Mouse (Mus musculus) CH12.LX (cell line): ENCODE measurements around the gene Slc6a18. TPM values are rescaled to one million over a fixed set of nuclear protein-coding genes. Genes with fewer than 3 reads are reported as not detected.

Source experiments
- DNase-seq: peaks from one replicate; pipeline ENCODE4 v3.0.0-alpha.2; 2013; ENCODE audit errors: extremely low read depth
- H3K27ac ChIP-seq: 2 replicates; pipeline ENCODE4 v1.5.1; 2012; ENCODE audit warnings: low read depth, mild to moderate bottlenecking, control low read depth, moderate library complexity; ENCODE audit not compliant: insufficient read depth
- H3K27me3 ChIP-seq: replicated peaks from 2 replicates; pipeline ENCODE3; 2012; ENCODE audit warnings: inconsistent platforms
- H3K36me3 ChIP-seq, 2 experiments: replicated peaks in 1 of 2; 2 replicates each; pipeline versions ENCODE3 to v1.6.1; 2012; ENCODE audit warnings: inconsistent platforms in 1 of 2, low read length in 1 of 2, mild to moderate bottlenecking in 1 of 2, mixed read lengths in 1 of 2, moderate library complexity in 1 of 2; ENCODE audit not compliant: control insufficient read depth in 1 of 2, insufficient read depth in 1 of 2
- H3K4me1 ChIP-seq, 2 experiments: 2 replicates each; pipeline ENCODE4 v1.6.1; 2012; ENCODE audit warnings: inconsistent platforms in 1 of 2, moderate library complexity in 1 of 2; ENCODE audit not compliant: insufficient read depth in 2 of 2, control insufficient read depth in 1 of 2
- H3K4me2 ChIP-seq: 2 replicates; pipeline ENCODE4 v1.6.1; 2012; ENCODE audit warnings: low read depth, mild to moderate bottlenecking, control low read depth; ENCODE audit not compliant: poor library complexity, insufficient read depth, severe bottlenecking
- H3K4me3 ChIP-seq, 3 experiments: fragments of 150-350 bp in 1 of 3; sonication (generic) in 1 of 3; replicated peaks in 1 of 3; 2 replicates each; pipeline versions ENCODE3 to v1.5.1; 2011 to 2012; ENCODE audit warnings: low read depth in 2 of 3, low read length in 2 of 3, mild to moderate bottlenecking in 2 of 3, moderate library complexity in 2 of 3, control low read depth in 1 of 3, improper control_type of control experiment in 1 of 3, inconsistent platforms in 1 of 3, mixed read lengths in 1 of 3; ENCODE audit not compliant: poor library complexity in 1 of 3
- H3K79me2 ChIP-seq: replicated peaks from 2 replicates; pipeline ENCODE4 v1.6.1; 2012; ENCODE audit warnings: mild to moderate bottlenecking, moderate library complexity; ENCODE audit not compliant: control insufficient read depth, poor library complexity, insufficient read depth, severe bottlenecking; ENCODE audit errors: extremely low read depth
- H3K9ac ChIP-seq: 2 replicates; pipeline ENCODE4 v1.6.1; 2012; ENCODE audit warnings: low read depth, mild to moderate bottlenecking, control low read depth, moderate library complexity; ENCODE audit not compliant: insufficient read depth
- H3K9me3 ChIP-seq: replicated peaks from 2 replicates; pipeline ENCODE3; 2012; ENCODE audit warnings: low read length, inconsistent platforms, mixed read lengths
- CHD1 ChIP-seq: IDR thresholded peaks from 2 replicates; pipeline ENCODE4 v1.6.1; 2012; ENCODE audit warnings: low read depth, low read length, improper control_type of control experiment, inconsistent platforms
- CHD2 ChIP-seq: IDR thresholded peaks from 2 replicates; pipeline ENCODE4 v1.6.1; 2011; ENCODE audit warnings: low read length, improper control_type of control experiment
- CTCF ChIP-seq, 2 experiments: IDR thresholded peaks in 1 of 2; conservative IDR thresholded peaks in 1 of 2; 2 replicates each; pipeline ENCODE4 v1.5.1; 2011 to 2012; ENCODE audit warnings: low read depth in 2 of 2, low read length in 2 of 2, improper control_type of control experiment in 1 of 2, inconsistent platforms in 1 of 2, mild to moderate bottlenecking in 1 of 2, moderate library complexity in 1 of 2
- HCFC1 ChIP-seq: IDR thresholded peaks from 2 replicates; pipeline ENCODE4 v1.6.1; 2012; ENCODE audit warnings: low read depth, mild to moderate bottlenecking, inconsistent platforms, low read length, improper control_type of control experiment
- IRF4 ChIP-seq: IDR thresholded peaks from 2 replicates; pipeline ENCODE4 v1.6.1; 2014; ENCODE audit warnings: low read depth, mild to moderate bottlenecking, inconsistent platforms, low read length, improper control_type of control experiment
- JUN ChIP-seq: IDR thresholded peaks from 2 replicates; pipeline ENCODE4 v1.6.1; 2011; ENCODE audit warnings: low read depth, mild to moderate bottlenecking, low read length, improper control_type of control experiment, moderate library complexity; ENCODE audit not compliant: insufficient read depth
- MAFK ChIP-seq: IDR thresholded peaks from 2 replicates; pipeline ENCODE4 v1.6.1; 2011; ENCODE audit warnings: low read length, improper control_type of control experiment; ENCODE audit not compliant: insufficient replicate concordance
- MAX ChIP-seq: IDR thresholded peaks from 2 replicates; pipeline ENCODE4 v1.6.1; 2011; ENCODE audit warnings: low read length, improper control_type of control experiment
- MAZ ChIP-seq: IDR thresholded peaks from 2 replicates; pipeline ENCODE4 v1.6.1; 2012; ENCODE audit warnings: low read depth, mild to moderate bottlenecking, inconsistent platforms, low read length, improper control_type of control experiment, moderate library complexity
- MXI1 ChIP-seq: IDR thresholded peaks from 2 replicates; pipeline ENCODE4 v1.6.1; 2011; ENCODE audit warnings: mild to moderate bottlenecking, low read depth, low read length, improper control_type of control experiment
- MYC ChIP-seq: IDR thresholded peaks from 2 replicates; pipeline ENCODE4 v1.6.1; 2011; ENCODE audit warnings: low read depth, mild to moderate bottlenecking, improper control_type of control experiment, low read length
- NRF1 ChIP-seq: IDR thresholded peaks from 2 replicates; pipeline ENCODE4 v1.6.1; 2014; ENCODE audit warnings: low read depth, mild to moderate bottlenecking, inconsistent platforms, low read length, improper control_type of control experiment, moderate library complexity
- PAX5 ChIP-seq: IDR thresholded peaks from 2 replicates; pipeline ENCODE4 v1.6.1; 2012; ENCODE audit warnings: low read length, inconsistent platforms, mixed read lengths
- POLR2A ChIP-seq: IDR thresholded peaks from 2 replicates; pipeline ENCODE4 v1.6.1; 2011; ENCODE audit warnings: low read depth, mild to moderate bottlenecking, improper control_type of control experiment, low read length
- POLR2AphosphoS2 ChIP-seq: IDR thresholded peaks from 2 replicates; pipeline ENCODE4 v1.6.1; 2011; ENCODE audit warnings: low read depth, low read length, improper control_type of control experiment
- RAD21 ChIP-seq: IDR thresholded peaks from 2 replicates; pipeline ENCODE4 v1.6.1; 2011; ENCODE audit warnings: low read depth, mild to moderate bottlenecking, low read length, improper control_type of control experiment, moderate library complexity
- SIN3A ChIP-seq: IDR thresholded peaks from 2 replicates; pipeline ENCODE4 v1.6.1; 2012; ENCODE audit warnings: low read length, improper control_type of control experiment, inconsistent platforms
- SMC3 ChIP-seq: IDR thresholded peaks from 2 replicates; pipeline ENCODE4 v1.6.1; 2011; ENCODE audit warnings: low read depth, low read length, improper control_type of control experiment
- TBP ChIP-seq: conservative IDR thresholded peaks from 2 replicates; pipeline ENCODE4 v1.6.1; 2011; ENCODE audit warnings: low read depth, low read length, improper control_type of control experiment
- TCF12 ChIP-seq: IDR thresholded peaks from 2 replicates; pipeline ENCODE4 v1.6.1; 2014; ENCODE audit warnings: low read depth, mild to moderate bottlenecking, inconsistent platforms, low read length, improper control_type of control experiment
- USF2 ChIP-seq: conservative IDR thresholded peaks from 2 replicates; pipeline ENCODE4 v1.6.1; 2011; ENCODE audit warnings: low read depth, low read length, improper control_type of control experiment
- dilution Hi-C: fragments of 300-500 bp; cut with MboI; formaldehyde crosslinking; loops from 2 replicates; pipeline ENCODE4 v1.14.3; 2020; ENCODE audit warnings: low sequenced_read_pairs; ENCODE audit not compliant: extremely low pct_unique_long_range_greater_than_20kb, extremely low pct_ligation_motif_present
- in situ Hi-C: fragments of 300-500 bp; cut with MboI; formaldehyde crosslinking; loops from 3 replicates; pipeline ENCODE4 v1.14.3; 2019; ENCODE audit warnings: low sequenced_read_pairs, low pct_ligation_motif_present, low pct_unique_long_range_greater_than_20kb, mixed read lengths
- polyA plus RNA-seq: library from polyadenylated mRNA; unstranded; fragments of >175 nt; gene quantifications from 2 replicates; pipeline ENCODE4 v1.2.1, GENCODE M21; 2012; ENCODE audit warnings: low read depth; ENCODE audit not compliant: insufficient read length
- total RNA-seq, 2 experiments: library from RNA; depleted of rRNA; stranded (reverse); fragments of 300-350 nt in 1 of 2; fragments of >200 nt in 1 of 2; gene quantifications; 2 replicates each; pipeline ENCODE4 v1.2.3; 2012 to 2014

Slc6a18 gene
- total and polyA plus RNA-seq, 3 experiments: not detected

DNA sequence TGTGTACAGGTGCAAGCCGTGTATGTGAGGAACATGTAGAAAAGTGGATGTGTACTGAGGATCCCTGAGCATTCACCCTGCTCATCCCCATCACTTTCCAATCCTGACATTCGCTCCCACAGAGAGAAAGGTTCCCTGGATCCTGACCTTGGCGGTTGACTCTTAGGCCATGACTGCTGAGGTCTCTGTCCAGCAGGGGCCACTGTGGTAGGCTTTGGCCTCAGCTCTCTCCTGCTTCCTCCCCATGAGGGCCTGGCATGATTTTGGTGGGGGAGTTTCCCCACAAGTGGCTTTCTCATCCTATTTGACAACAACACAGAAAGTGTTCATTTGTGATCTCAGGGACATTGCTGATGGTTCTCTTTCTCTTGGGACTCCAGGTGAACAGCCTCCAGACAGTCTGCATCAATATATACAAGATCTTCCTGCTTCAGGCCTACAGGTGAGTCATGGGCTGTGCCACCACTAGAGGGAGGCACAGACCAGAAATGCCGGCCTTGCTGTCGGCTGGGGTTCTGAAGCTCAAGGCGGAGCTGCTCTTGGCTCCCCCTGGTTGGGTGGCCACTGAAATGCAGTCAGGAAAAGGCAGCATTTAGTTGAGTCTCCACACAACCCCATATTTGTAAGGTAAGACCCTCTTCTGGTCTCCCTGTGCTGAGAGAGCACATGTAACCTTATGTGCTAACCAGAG, 31.3 kb downstream of the Slc6a18 start:
- Histone ChIP-seq H3K36me3 (peaks cover 30 to 79% of the 10 kb centered on the region in 2 experiments), H3K9ac (no peak overlapping the region), H3K9me3 (no peaks in the 10 kb centered on the region), H3K27ac (no peak overlapping the region), H3K27me3 (no peaks in the 10 kb centered on the region), H3K4me1 (no peaks in the 10 kb centered on the region), H3K79me2 (no peaks in the 10 kb centered on the region), H3K4me3 (no peak overlapping the region), H3K4me2 (no peak overlapping the region)
- in situ Hi-C loops: loop anchor here (5.0 kb wide), 1 partner anchor 46 kb away; no protein-coding TSS in a partner anchor
- peak; percentile 61 for DNase-seq
- dilution Hi-C loops: no loop called here
- TF ChIP-seq POLR2AphosphoS2: no peak
- TF ChIP-seq CHD2: no peak
- peak; percentile 85 for TF ChIP-seq RAD21
- TF ChIP-seq SMC3: peak; percentile 67
- no peak for TF ChIP-seq MAX
- TF ChIP-seq CTCF (conservative IDR thresholded peaks at IDR 0.05 in 1 of 2, IDR thresholded peaks at IDR 0.05 in 1 of 2; ENCODE audit: low read depth in 2 of 2, low read length in 2 of 2): peak; percentile 48 to 94; a peak in 3 of 4 replicates
- no peak for TF ChIP-seq PAX5
- TF ChIP-seq TCF12: no peak
- no peak for TF ChIP-seq MAFK

GRCm38 (mm10) chr13:73641296-73641695, 36.5 kb downstream of the Slc6a18 start:
- H3K27me3 ChIP-seq: no peaks in the 10 kb centered on the region
- no peak for DNase-seq
- in situ Hi-C loops: no loop called here

More at GRCm38 (mm10) chr13:73641296-73641695, 36.5 kb downstream of the Slc6a18 start:
- no peak overlapping the region for H3K4me2 ChIP-seq
- H3K4me3 ChIP-seq: no peak overlapping the region
- peaks cover 16 to 83% of the 10 kb centered on the region in 2 experiments for H3K36me3 ChIP-seq
- H3K9me3 ChIP-seq: no peaks in the 10 kb centered on the region
- no peaks in the 10 kb centered on the region for H3K79me2 ChIP-seq
- TF ChIP-seq MYC: no peak
- TF ChIP-seq MAZ: no peak
- TF ChIP-seq IRF4: no peak
- TF ChIP-seq USF2: no peak
- no peak for TF ChIP-seq POLR2AphosphoS2
- no peak for TF ChIP-seq CHD1
- no peak for TF ChIP-seq SIN3A
- TF ChIP-seq JUN: no peak
- no peak for TF ChIP-seq NRF1
- TF ChIP-seq TBP: no peak
- TF ChIP-seq HCFC1: no peak
- no peak for TF ChIP-seq MAFK
- no peak for TF ChIP-seq POLR2A
- TF ChIP-seq MXI1: no peak
- no peak overlapping the region for H3K9ac ChIP-seq
- H3K4me1 ChIP-seq: no peaks in the 10 kb centered on the region
- dilution Hi-C loops: no loop called here
- no peak overlapping the region for H3K27ac ChIP-seq
